Mouse (Mus musculus): ENCODE measurements at regions not wholly inside any gene's neighbourhood (a gene's known extent, or its start where the extent isn't known, plus 50 kb on each side); places are given as distances from the start of the nearest gene placed in this dataset.

DNA sequence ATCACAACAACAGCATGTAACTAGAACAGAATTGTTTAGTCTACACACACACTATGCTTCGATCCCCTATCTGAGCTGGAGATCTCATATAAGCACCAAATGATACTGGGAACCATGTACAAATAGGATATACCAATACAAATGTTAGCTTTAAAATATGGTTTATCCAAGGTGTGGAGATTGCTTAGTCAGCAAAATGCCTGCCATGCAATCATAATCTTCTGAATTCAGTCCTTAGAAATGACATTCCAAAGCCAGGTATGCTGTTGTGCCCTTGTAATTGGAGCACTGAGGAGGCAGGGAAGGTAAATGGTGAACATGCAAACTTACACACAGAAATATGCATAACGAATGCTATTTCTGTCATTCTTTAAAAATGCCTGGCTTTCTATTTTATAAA is 54.0 kb upstream of the Thsd7b start:
- no peak for DNase-seq

DNA sequence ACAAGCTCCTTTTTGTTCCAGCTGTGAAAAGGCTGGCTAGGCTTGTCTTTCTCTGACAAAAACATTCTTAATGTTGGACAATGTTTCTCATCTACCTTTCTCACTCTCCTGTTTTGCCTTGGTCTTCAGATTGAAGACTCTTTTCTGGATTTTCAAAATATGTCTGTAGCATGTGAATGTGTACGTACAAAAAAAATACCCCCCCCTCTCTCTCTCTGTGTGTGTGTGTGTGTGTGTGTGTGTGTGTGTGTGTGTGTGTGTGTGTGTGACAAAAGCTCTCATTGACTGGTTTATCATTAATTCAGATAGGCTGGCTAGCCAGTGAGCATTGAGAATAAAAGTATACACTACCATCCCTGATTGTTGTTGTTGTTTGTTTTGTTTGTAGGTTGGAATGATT is 64.3 kb upstream of the Thsd7b start:
- DNase-seq: no peak

DNA sequence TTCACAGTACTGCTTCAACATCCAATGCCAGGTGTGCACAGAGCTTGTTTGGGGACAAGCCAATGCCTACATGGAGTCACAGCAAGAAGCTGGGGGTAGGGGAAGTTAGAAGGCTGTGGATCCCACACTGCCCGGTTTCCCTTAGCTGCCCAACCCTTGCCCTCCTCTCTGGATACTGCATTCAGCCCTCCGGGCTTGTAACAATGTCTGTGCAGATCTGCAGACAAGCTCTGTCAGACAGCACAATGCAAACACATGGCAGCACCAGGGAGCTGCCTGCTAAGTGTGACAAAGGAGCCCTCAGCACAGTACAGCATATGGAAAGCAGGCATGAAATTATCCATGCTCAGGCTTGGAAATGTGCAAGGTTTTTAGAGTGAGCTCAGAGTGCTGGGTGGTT is 64.7 kb upstream of the Thsd7b start:
- DNase-seq: no peak

DNA sequence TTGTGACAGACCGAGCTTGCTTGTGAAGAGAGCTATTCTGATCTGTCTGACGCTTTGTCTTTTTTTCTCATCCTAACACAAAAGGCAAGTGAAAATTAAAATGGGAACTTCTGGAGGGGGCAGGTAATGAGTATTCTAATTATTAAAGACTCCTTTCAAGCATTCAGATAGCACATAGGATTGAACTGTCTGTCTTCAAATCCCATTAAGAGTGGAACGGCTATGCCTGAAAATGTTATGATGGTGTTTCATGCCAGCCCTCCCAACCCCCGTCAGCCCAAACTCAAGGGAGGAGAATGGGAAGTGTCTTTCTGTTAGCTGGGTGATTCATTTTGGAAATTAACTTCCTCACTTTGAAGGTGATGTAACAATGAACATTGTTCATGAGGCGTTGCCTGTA is 65.4 kb upstream of the Thsd7b start:
- DNase-seq: no peak

DNA sequence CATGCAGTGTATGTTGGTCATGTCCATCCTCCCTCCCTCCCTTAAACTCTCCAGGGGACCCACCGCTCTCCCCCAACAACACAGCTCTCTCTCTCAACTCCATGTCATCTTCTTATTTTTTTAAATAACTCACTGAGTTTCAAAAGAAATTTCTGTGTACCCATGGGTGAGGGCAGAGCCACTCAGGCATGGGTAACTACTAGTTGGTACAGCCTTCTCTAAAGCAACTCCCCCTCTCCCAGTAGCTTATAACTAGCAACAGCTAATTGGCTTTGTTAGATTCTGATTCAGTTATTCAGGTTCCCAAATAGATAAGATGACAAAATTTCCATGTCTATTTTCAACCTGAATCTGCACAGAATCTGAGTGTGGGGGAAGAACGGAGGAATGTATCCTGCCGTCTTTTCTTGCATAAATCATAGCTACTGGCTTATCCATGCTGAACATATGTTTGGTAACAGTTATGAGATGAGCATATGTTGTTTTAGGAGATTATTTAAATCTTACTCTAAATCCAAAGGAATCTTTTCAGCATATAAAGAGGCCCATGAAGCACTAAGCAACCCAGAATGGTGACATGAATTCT is 92.8 kb upstream of the Thsd7b start:
- no peak for DNase-seq

DNA sequence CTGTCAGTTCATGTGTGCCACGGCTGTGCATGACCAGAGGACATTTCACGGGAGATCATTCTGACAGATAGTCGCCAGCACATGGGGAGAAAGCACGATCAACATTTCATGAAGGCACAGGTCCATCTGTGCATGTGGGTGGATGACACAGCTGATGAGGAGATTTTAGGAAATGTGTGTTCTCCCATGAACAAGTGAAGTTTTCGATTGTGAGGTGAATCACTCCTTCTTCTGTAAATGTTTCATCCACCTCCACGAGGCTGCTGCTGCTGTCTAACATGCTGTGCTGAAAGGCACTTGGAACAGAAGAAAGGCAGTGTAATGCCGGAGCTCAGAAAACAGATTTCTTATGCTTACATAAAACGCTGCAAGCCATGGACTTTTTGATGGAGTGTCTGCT is 103.2 kb upstream of the Thsd7b start:
- DNase-seq: no peak

DNA sequence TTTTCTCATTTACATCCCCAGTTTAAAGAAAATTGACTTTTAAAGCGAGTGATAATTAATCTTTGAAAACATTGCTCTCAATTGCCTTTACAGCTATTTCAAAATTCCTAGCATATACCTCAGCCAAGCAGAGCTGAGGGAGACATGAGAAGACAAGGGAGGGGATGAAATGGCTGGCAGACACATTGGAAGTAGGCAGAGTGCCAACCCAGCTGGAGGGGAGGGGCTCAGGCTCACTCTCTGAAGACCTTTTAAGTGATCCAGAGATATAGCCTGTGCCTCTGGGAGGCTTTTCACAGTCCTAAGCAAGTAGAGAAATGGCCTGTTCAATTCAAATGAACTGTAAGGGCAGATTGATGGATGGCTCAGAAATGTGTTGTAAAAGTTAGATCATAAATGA is 122.5 kb upstream of the Thsd7b start:
- DNase-seq: peak; percentile 11

DNA sequence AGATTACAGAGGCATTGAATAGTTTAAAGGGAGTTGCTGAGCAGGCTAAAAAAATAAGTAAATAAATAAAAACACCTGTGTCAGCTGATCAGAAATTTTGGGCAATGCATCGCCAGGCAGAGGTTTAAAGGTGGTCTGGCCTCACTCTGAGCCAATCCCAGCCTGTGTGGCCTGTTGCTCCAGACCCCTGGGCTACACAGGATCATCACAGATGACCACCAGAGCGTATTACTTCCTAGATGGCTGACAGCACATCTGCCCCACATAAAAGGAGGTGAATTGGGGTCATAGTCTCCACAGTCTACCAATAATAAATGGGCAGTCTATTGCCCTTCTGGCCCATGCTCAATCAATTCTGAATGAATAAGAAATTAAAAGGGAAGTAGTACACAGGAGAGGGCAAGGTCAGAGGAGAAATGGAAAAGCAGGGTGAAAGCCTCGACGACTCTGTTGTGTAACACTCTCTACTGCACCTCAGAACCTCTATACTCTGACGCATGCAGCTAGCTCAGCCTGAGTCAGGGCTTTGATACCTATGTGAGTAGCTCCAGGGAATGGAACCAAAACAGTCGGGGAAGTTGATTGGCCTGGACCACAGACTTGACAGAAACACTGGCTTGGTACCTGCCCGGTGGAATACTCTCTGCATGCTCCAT is 124.2 kb upstream of the Thsd7b start:
- DNase-seq: no peak

DNA sequence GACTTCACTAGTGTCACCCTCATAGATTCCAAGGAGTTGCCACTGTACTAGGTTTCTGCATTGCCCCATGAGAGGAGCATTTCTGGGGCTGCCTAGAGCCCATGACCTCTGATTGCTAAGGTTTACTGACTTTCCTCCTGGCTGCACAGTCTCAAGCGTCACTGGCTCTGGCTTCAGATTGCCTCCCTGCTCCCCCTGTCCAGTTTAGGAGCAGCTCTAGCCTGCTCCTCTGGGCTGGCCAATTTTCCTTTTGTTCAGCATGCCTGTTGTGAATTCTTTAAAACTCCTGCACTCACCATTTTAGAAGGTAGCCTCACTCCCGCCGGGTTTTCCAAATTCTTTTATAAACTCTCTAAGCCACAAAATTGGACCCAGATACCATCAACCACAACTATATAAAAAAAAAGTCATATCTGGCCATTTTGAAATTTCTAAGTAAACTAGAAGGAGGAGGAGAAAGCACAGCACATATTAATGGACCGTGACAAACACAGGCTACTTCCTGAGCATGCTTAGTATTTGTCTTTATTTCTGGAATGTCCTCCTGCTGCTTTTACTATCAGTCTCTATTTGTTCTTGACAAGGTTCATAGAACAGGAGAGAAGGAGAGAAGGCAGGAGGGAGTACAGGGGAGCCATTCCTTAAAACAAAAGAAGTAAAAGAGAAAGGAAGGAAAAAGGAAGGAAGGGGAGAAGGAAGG is 126.6 kb upstream of the Thsd7b start:
- peak; percentile 16 for DNase-seq

DNA sequence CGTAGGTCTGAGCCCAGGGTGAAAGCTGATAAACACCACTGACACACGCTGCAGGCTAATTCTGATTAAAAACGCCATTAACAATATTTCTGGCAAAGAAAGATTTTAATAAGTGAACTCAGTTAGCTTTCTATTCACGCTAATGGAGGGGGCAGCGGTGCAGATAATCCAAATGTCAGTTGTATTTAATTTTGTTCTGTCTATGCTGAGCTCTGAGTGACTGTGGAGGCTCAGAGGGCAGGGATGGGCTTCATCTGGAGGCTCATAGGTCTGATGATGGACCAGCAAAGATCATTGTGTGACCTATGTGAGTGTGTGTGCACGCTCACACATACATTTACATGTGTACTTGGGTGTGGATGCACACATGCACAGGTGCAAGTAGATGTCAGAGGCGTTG is 134.3 kb upstream of the Thsd7b start:
- no peak for DNase-seq

DNA sequence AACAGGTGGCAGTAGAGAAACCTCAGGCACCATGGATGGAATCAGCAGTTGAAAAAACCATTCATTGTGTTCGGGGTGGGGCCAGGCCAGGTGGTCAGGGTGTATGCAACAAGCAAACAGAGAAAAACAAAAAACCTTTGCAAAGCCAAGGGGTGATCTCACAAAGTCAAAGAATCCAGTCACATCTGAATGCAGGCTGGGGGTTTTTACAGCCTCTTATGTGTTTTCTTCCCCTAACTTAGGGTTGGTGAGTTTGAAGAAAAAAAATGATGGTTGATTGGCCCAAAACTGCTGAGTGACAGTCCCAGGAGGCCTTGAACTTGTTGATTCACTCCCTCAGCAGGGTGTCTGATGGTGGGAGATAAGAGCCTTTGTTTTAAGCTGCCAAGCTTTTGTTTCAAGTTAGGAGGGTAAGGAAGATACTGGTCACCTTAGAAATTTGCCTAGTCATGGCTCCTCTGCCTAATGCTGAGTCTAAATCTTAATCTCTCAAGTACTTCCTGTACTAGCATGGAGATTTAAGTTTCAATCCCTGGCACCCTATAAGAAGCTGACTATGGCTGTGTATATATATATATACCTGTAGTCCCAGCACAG is 166.0 kb upstream of the Thsd7b start:
- DNase-seq: no peak

DNA sequence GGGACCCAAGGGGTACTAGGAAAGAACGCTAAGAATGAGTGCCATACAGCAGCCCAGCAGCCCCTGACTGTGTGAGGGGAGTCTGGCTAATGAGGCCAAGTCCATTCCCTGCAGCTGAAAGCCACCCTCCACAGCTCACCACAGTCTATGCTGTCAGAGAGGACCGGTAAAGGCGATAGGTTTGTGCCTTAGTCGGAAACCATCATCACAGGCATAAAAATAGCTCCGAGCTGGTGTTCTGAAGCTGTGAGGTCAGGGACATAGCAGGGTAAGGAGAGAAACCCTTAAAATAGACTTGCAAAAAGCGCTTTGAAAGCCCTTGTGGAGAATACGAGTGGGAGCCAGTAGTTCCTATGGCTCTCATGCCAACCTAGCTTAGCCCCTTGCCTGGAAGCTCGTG is 172.1 kb upstream of the Thsd7b start:
- no peak for DNase-seq

DNA sequence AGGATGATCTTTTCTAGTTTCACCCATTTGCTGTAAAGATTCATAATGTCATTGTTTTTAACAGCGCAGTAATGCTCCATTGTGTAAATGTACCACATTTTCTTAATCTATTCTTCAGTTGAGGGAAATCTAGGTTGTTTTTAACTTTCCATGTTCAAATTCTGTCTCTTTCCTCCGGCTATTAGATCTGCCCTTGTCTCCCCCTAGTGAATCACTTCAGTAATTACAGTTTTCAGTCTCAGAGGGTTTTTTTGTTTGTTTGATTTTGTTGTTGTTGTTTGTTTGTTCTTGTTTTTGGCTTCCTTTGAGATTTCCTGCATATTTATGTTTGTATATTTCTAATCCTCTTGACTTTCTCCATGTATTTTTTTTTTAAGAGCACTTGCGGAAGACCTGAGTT is 194.8 kb upstream of the Thsd7b start:
- DNase-seq: no peak

DNA sequence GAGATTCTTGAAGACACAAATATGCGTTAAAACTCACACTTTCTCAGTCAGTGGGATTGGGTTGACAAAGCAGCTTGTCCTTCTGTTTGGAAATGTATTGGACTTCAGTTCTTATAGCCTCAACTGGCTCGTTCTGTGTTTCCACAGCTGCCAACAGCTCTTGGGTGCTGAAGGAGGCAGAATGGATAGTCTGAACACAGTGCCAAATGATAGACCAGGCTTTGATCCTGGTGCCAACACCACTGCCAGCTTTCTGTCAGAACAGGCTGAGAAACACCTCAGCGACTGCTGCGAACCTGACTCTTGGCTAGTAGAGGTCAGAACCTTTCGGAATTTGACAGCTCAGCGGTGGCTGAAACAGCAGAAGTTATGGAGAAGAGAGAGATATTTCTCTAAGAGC is 215.9 kb upstream of the Thsd7b start:
- DNase-seq: no peak

DNA sequence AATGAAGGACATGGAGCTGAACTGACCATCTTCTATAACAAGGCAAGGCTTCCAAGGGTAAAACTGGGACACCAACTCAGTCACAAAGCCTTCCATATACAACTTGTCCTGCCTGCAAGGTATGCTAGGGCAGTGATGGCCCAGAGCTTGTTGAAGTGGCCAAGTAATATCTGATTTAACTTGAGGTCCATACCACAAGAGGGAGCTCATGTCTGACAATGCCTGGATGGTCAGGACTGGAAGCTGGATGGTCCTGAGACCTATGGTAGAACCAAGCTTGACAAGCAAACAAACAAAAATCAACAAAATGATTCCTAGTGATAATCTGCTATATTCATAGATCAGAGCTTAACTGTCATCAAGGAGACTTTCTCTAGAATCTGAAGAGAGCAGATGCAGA is 217.8 kb upstream of the Thsd7b start:
- DNase-seq: no peak

DNA sequence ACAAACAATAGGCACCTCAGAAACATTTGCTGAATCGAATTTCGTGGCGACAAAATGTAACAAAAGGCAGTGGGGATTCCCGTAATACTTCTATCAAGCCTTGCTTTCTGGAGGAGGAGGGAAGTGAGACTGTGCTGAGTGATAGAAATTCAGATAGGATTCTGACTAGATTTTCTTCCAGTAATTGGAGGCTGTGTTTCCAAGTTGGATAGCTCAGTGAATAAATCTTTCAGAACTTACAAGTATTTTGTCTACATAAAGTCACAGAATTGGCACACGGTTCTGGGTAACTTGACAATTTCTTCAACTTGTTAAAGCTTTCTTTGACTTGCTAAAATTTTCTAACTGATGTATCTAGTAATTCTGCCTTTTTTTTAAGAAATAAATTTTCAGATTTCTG is 239.4 kb upstream of the Thsd7b start:
- DNase-seq: no peak

DNA sequence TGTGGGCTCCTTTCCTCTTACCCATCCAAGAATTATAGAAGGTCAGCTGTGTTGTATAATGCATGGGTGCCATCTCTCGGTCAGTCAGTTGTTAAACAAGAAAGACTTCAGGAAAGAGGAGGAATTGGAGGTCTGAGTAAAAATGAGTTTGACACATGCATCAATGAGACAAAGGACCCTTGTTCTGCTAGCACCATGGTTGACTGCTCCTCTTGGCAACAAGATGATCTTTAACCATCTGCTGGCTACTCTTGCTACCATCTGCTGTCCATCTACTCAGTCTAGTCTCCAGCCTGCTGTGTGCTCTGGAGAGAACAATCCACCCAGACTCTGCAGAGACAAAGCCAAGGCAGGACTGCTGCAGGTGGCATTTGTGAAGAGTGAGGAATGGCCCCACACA is 267.2 kb upstream of the Thsd7b start:
- DNase-seq: no peak

DNA sequence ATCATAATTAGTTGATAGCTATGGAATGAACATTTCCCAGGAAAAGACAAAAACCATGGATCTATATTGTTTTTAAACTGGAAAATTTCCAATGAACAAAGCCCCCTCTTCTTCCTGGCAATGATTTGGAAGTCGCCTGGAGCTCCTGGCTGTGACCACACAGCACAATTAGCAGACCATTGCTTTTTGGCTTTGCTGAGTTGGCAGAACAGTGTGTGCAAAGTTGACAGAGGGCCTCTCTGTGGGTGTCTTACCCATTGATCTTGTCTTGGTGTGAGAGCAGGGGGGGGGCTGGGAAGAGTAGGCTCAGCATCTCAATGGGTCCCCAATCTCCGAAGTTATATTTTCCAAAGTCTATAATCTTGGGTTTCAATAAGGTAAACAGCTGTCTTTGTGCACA is 270.8 kb upstream of the Thsd7b start:
- no peak for DNase-seq

DNA sequence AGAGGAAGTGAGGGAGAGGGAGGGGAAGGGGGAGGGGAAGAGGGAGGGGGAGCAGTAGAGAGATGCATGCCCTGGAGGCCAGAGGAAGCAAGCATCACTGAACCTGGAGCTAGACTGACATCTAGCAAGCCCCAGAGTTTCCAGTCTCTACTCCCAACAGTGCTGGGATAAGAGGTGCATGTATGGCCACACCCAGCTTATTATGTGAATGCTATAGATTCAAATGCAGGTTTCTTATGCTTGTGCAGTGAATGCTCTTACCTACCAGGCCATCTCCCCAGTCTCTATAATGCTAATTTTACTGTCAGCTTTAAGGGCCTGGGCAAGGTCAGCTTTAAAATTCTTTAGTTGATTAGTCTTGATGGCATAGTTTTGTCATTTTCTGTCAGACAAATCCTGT is 271.3 kb upstream of the Thsd7b start:
- no peak for DNase-seq

DNA sequence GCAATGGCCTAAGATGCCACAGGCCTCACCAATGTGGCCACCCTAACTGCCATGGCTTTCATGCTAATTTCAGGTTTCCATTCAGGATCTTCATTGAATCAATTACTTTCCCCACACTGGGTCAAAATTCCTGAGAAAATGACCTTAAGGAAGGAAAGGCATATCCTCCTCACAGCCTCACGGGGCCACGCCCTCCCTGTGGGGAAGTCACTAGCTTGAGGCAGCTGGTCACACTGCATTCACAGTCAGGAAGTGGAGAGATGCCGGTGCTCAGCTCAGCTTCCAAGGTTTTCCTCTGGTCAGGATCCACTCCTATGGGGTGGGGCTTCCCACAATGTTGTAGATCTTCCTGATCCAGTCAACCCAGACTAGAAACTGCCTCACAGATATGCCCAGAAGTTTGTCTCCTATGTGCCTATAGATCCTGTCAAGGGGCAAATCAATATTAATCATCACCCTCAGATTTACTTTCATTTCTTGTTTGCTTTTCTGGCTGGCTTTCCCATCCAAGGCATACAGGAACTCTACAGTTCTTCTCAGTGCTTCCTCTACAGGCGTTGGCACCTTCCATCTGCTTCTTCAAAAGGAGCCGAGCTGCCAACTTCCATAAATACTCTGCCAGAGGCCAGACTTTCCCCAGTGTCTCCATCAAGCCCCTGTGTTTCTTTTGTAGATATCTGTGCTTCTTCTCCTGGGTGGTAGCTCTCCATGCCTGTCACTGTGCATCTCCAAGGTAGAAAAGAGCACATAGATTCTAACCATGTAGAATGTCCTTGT is 273.2 kb upstream of the Thsd7b start:
- no peak for DNase-seq

DNA sequence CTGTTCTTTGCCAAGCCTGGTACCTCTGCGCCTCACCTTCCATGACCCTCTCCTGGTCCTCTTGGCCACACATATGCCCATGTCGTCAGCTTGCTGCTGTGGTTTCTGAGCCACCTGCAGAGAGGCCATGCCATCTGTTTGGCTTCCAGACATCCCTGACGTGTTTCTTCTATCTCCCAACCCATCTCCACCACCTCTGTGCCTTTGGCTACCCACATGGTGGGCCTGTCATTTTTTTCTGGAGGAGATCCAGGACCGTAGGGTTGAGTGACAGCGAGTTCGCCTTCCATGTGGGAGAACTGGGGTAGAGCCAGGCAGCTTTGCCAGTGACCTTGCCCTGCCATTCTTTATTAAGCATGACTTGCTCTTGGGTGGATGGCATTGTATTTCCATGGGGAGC is 278.4 kb upstream of the Thsd7b start:
- no peak for DNase-seq

DNA sequence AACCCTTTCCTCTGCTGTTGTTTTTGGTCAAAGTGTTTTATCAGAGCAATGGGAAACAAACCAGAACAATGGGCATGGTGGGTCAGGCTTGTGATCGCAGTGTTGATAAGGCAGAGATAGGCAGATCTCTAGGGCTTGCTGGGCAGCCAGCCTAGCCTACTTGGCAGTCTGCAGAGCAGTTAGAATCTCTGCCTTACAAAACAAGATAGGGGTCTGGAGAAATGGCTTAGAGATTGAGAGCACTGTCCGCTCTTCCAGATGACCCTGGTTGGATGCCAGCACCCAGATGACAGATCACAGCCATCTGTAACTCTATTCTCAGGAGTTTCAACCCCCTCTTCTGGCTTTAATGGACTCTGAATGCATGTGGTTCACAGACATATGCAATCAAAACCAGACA is 289.7 kb upstream of the Thsd7b start:
- peak; percentile 7 for DNase-seq

DNA sequence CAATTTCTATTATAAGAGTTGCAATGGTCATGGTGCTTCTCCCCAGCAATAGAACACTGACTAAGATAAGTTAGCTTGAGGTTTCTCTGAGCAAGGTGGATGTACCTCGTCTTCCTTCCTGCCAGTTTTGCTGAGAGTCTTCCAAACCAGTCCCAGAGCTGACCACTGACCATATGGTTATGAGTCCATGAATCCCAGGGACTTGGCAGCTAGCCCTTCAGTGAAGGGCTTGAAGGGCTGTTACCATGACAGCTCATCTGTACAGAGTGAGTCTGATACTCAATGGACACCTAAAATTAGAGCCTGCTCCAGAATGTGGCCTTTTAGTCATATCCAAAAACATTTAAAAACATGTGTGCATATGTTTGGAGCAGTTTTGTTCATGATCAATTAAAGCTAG is 297.5 kb upstream of the Thsd7b start:
- DNase-seq: no peak

DNA sequence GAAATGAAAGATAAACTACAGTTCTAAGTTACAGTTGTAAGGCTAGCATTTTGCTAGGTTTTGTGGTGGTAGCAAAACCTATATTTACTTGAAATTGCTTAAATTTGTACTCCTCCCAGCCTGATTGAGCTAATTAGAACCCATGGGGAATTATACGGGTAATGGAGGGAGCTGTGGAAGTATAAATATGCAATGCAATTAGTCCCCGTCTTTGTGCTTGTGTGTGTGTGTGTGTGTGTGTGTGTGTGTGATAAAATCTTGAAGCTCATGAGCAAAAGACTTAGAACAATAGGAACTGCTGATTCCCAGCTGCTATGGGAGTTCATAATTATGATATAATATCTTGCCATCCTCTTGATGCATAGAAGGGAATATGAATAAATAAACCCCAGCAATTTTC is 321.7 kb upstream of the Thsd7b start:
- no peak for DNase-seq
